Mouse (Mus musculus) brain, embryonic 14.5 days (tissue): ENCODE measurements around the gene Alb. TPM values are rescaled to one million over a fixed set of nuclear protein-coding genes. Genes with fewer than 3 reads are reported as not detected.

Source experiments
- DNase-seq: peaks from one replicate; pipeline ENCODE4 v3.0.0-alpha.2; 2011; ENCODE audit warnings: low read depth
- CTCF ChIP-seq: fragments of 200-500 bp; IDR thresholded peaks from 2 replicates; pipeline ENCODE4 v1.5.1; 2012; ENCODE audit warnings: inconsistent platforms, mild to moderate bottlenecking, moderate library complexity, borderline replicate concordance; ENCODE audit not compliant: insufficient read depth, insufficient read length; ENCODE audit errors: extremely low read depth
- POLR2A ChIP-seq: fragments of 200-500 bp; IDR thresholded peaks from 2 replicates; pipeline ENCODE4 v1.6.1; 2012; ENCODE audit warnings: mild to moderate bottlenecking, inconsistent platforms, borderline replicate concordance; ENCODE audit not compliant: poor library complexity, insufficient read depth, insufficient read length, severe bottlenecking; ENCODE audit errors: extremely low read depth
- polyA plus RNA-seq: library from polyadenylated mRNA; depleted of rRNA; stranded (reverse); fragments of >200 nt; gene quantifications from 2 replicates; pipeline ENCODE4 v1.2.3, GENCODE M21; 2012; rRNA removed

Alb gene
- polyA plus RNA-seq, result 0.43 and 1.8 TPM in 2 replicates

- TF ChIP-seq POLR2A, result no peak
- TF ChIP-seq CTCF, result no peak
- DNase-seq, result no peak
Observed at GRCm38 (mm10) chr5:90460619-90461018, at the start of gene Alb. Gene Alb (plus strand): TSS chr5:90460897.

- TF ChIP-seq CTCF, result no peak
- TF ChIP-seq POLR2A, result no peak
- DNase-seq, result no peak
Observed at GRCm38 (mm10) chr5:90414142-90414924, 46.4 kb upstream of the Alb start.

- no peak for TF ChIP-seq CTCF
- TF ChIP-seq POLR2A, result no peak
- DNase-seq, result no peak
Observed at GRCm38 (mm10) chr5:90414925-90415295, 45.8 kb upstream of the Alb start.

- DNase-seq, result no peak
- TF ChIP-seq CTCF (no peak), POLR2A (no peak)
Observed at GRCm38 (mm10) chr5:90424625-90425024, 36.1 kb upstream of the Alb start.

GRCm38 (mm10) chr5:90425191-90425590 is 35.5 kb upstream of the Alb start:
- no peak for TF ChIP-seq CTCF
- TF ChIP-seq POLR2A, result no peak
- no peak for DNase-seq

GRCm38 (mm10) chr5:90431053-90431452 is 29.6 kb upstream of the Alb start:
- TF ChIP-seq CTCF, result no peak
- no peak for TF ChIP-seq POLR2A

GRCm38 (mm10) chr5:90439157-90439556 is 21.5 kb upstream of the Alb start:
- TF ChIP-seq CTCF, result no peak
- no peak for TF ChIP-seq POLR2A
- DNase-seq, result no peak

More at GRCm38 (mm10) chr5:90431053-90431452, 29.6 kb upstream of the Alb start:
- no peak for DNase-seq

GRCm38 (mm10) chr5:90447577-90447976 is 13.1 kb upstream of the Alb start:
- no peak for DNase-seq
- TF ChIP-seq POLR2A (no peak), CTCF (no peak)

- no peak for DNase-seq
- TF ChIP-seq CTCF, result no peak
- no peak for TF ChIP-seq POLR2A
Observed at GRCm38 (mm10) chr5:90449961-90450360, 10.7 kb upstream of the Alb start.

GRCm38 (mm10) chr5:90452711-90453110 is 8.0 kb upstream of the Alb start:
- TF ChIP-seq CTCF (no peak), POLR2A (no peak)
- no peak for DNase-seq

- no peak for DNase-seq
- no peak for TF ChIP-seq CTCF
- no peak for TF ChIP-seq POLR2A
Observed at GRCm38 (mm10) chr5:90457241-90457640, 3.5 kb upstream of the Alb start.

- DNase-seq, result no peak
- TF ChIP-seq POLR2A (no peak), CTCF (no peak)
Observed at GRCm38 (mm10) chr5:90458727-90459126, 2.0 kb upstream of the Alb start.
